Mouse (Mus musculus) lung, adult 2 months (tissue): ENCODE measurements at regions not wholly inside any gene's neighbourhood (a gene's known extent, or its start where the extent isn't known, plus 50 kb on each side); places are given as distances from the start of the nearest gene placed in this dataset.

Experiments used
- CTCF ChIP-seq: fragments of 200-500 bp; IDR thresholded peaks from 2 replicates; pipeline ENCODE4 v1.5.1; 2011; ENCODE audit warnings: mild to moderate bottlenecking, low read length, control low read depth; ENCODE audit not compliant: insufficient read depth
- POLR2A ChIP-seq: fragments of 200-500 bp; IDR thresholded peaks from 2 replicates; pipeline ENCODE4 v1.6.1; 2011; ENCODE audit warnings: low read depth, mild to moderate bottlenecking, control low read depth, low read length, borderline replicate concordance; ENCODE audit errors: extremely low read depth

DNA sequence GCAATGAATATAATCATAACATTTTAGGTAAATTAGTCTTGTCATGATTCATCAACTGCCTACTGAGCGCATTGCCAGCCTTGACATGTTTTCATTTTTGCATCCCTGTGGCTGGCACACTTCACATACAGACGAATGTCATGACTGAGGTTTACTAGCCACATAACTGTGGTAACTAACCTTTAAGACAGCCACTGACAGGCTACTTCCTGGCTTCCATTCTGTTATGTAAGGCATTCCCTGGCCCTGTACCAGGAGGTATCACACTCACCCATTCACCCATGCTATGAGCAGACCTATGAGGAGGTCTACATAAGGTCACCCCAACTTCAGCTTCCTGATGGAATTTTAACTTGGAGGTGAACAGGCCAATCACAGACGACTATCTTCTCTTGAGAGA is 212.8 kb downstream of the Gm12728 start:
- TF ChIP-seq CTCF (no peak), POLR2A (no peak)
